Mouse (Mus musculus) kidney, embryonic 14.5 days (tissue): ENCODE measurements around the gene Pih1d1. TPM values are rescaled to one million over a fixed set of nuclear protein-coding genes. Genes with fewer than 3 reads are reported as not detected.

Experiments used
- ATAC-seq: fragments of 200-750 bp; cut with Nextera tagmentation; 2 replicates; pipeline ENCODE4 v1.8.0; 2017; ENCODE audit warnings: moderate number of reproducible peaks, mild to moderate bottlenecking, moderate TSS enrichment, moderate library complexity; ENCODE audit not compliant: low FRiP score, low TSS enrichment
- H3K27ac ChIP-seq: fragments of 300-500 bp; sonication (generic); 2 replicates; pipeline ENCODE4 v1.5.1; 2014; ENCODE audit warnings: low read depth, mild to moderate bottlenecking, low read length, moderate library complexity, mixed read lengths
- H3K27me3 ChIP-seq: fragments of 300-500 bp; sonication (generic); 2 replicates; pipeline ENCODE4 v1.6.1; 2014; ENCODE audit warnings: mild to moderate bottlenecking, low read length; ENCODE audit not compliant: control insufficient read depth, insufficient read depth
- H3K36me3 ChIP-seq: fragments of 300-500 bp; sonication (generic); 2 replicates; pipeline ENCODE4 v1.6.1; 2014; ENCODE audit warnings: low read length, mixed read lengths; ENCODE audit not compliant: control insufficient read depth, insufficient read depth
- H3K4me1 ChIP-seq: fragments of 300-500 bp; sonication (generic); 2 replicates; pipeline ENCODE4 v1.6.1; 2014; ENCODE audit warnings: low read length, mixed read lengths; ENCODE audit not compliant: control insufficient read depth, insufficient read depth
- H3K4me2 ChIP-seq: fragments of 300-500 bp; sonication (generic); replicated peaks from 2 replicates; pipeline ENCODE4 v1.6.1; 2014; ENCODE audit warnings: low read depth, mild to moderate bottlenecking, low read length
- H3K4me3 ChIP-seq: fragments of 300-500 bp; sonication (generic); 2 replicates; pipeline ENCODE4 v1.5.1; 2014; ENCODE audit warnings: mild to moderate bottlenecking, low read length
- H3K9ac ChIP-seq: fragments of 300-500 bp; sonication (generic); 2 replicates; pipeline ENCODE4 v1.6.1; 2014; ENCODE audit warnings: low read depth, mild to moderate bottlenecking, low read length, moderate library complexity
- H3K9me3 ChIP-seq: fragments of 300-500 bp; sonication (generic); 2 replicates; pipeline ENCODE4 v1.6.1; 2016; ENCODE audit warnings: low read length; ENCODE audit not compliant: control insufficient read depth
- WGBS: fragments of 180-500 bp; shearing (Covaris S2); extraction: QIAGEN DNeasy Blood & Tissue Kit; methylation state at CpG from one replicate; pipeline ENCODE4 v1.1.7; 2014; 5-methylcytosine and 5-hydroxymethylcytosine counted together
- polyA plus RNA-seq: library from polyadenylated mRNA; unstranded; fragments of >200 nt; fragmentation: Nextera tagmentation; extraction: Ambion mirVana; gene quantifications from 2 replicates; pipeline ENCODE4 v1.2.1, GENCODE M21; 2014

Pih1d1 gene
- polyA plus RNA-seq, 1 experiment from 2014 or later: 110 TPM

- peaks cover 34% of the 10 kb centered on the region for H3K27me3 ChIP-seq
- H3K27ac ChIP-seq: no peak overlapping the region
- WGBS: 92% methylated on average over 3 of the region's 3 CpGs
- no peak overlapping the region for H3K9ac ChIP-seq
- peaks cover 4% of the 10 kb centered on the region for H3K4me1 ChIP-seq
- ATAC-seq: no peak
- no peak overlapping the region for H3K4me2 ChIP-seq
- H3K4me3 ChIP-seq: no peak overlapping the region
- no peaks in the 10 kb centered on the region for H3K9me3 ChIP-seq
- H3K36me3 ChIP-seq: peaks cover 16% of the 10 kb centered on the region; the same call in 1 of the 2 replicates
Observed at GRCm38 (mm10) chr7:45160866-45161265, 6.8 kb downstream of the Pih1d1 start.

- Histone ChIP-seq H3K4me1 (peaks cover 4% of the 10 kb centered on the region), H3K27ac (no peak overlapping the region), H3K4me2 (peak overlapping the region; percentile 75), H3K27me3 (peaks cover 44% of the 10 kb centered on the region), H3K9me3 (no peaks in the 10 kb centered on the region), H3K9ac (peak overlapping the region; percentile 5; the same call in 1 of the 2 replicates), H3K36me3 (peaks cover 16% of the 10 kb centered on the region; the same call in 1 of the 2 replicates), H3K4me3 (peak overlapping the region; percentile 34)
- 4% methylated on average over 35 of the region's 35 CpGs for WGBS
- ATAC-seq: peak; percentile 92
Observed at GRCm38 (mm10) chr7:45161612-45162473, 7.7 kb downstream of the Pih1d1 start.

DNA sequence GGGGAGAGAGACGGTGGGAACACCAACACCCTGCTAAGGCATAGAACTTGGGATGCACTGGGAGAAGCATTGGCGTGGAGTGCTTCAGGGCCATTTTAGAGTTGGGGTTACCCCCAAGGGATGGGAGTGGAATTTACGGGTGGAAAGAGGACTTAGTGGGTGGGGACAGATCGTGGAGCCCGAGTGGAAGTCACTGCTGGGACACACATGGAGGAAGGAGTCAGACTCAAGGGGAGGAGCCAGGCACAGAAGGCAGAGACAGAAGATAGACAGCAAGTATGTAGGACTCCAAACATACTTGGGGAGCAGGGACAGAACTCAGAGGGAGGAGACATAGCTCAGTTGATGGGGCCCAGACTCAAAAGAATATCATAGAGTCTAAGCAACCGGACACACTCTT is 8.4 kb downstream of the Pih1d1 start:
- H3K9me3 ChIP-seq: no peaks in the 10 kb centered on the region
- peak overlapping the region; percentile 75 for H3K4me2 ChIP-seq
- peaks cover 4% of the 10 kb centered on the region for H3K4me1 ChIP-seq
- ATAC-seq: no peak; the same call in 1 of the 2 replicates
- H3K9ac ChIP-seq: no peak overlapping the region
- H3K4me3 ChIP-seq: peak overlapping the region; percentile 34
- peaks cover 50% of the 10 kb centered on the region for H3K27me3 ChIP-seq
- 27% methylated on average over 6 of the region's 6 CpGs for WGBS
- H3K36me3 ChIP-seq: peaks cover 13% of the 10 kb centered on the region; the same call in 1 of the 2 replicates
- no peak overlapping the region for H3K27ac ChIP-seq

DNA sequence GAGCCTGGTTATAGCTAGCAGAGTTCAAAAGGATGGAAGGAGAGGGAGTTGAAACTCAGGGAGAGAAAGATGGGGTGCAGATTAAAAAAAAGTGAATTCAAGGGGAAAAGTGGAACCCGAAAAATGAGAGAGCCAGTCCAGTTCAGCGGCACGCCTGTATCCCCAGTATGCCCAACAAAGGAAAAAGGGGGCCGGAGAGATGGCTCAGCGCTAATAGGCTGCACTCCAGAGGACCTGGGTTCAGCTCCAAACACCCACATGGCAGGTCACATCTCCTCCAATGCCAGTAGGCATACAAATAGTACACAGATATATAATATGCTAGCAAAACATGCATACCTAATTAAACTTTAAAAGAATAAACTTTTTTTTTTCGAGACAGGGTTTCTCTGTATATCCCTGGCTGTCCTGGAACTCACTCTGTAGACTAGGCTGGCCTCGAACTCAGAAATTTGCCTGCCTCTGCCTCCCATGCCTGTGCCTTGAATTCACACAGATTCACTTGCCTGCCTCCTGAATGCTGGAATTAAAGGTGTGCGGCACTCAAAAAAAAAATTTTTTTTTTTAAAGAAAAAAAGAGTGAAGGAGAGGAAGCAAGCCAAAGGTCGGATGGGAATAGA is 9.0 kb downstream of the Pih1d1 start:
- Histone ChIP-seq H3K27me3 (peaks cover 56% of the 10 kb centered on the region), H3K9ac (no peak overlapping the region), H3K27ac (no peak overlapping the region), H3K4me1 (peaks cover 4% of the 10 kb centered on the region), H3K36me3 (peaks cover 13% of the 10 kb centered on the region; the same call in 1 of the 2 replicates), H3K9me3 (no peaks in the 10 kb centered on the region), H3K4me2 (no peak overlapping the region), H3K4me3 (0 out of 2 replicates have a peak overlapping the region, but pooled peaks have one; percentile 44)
- 75% methylated on average over 9 of the region's 9 CpGs for WGBS
- no peak for ATAC-seq

DNA sequence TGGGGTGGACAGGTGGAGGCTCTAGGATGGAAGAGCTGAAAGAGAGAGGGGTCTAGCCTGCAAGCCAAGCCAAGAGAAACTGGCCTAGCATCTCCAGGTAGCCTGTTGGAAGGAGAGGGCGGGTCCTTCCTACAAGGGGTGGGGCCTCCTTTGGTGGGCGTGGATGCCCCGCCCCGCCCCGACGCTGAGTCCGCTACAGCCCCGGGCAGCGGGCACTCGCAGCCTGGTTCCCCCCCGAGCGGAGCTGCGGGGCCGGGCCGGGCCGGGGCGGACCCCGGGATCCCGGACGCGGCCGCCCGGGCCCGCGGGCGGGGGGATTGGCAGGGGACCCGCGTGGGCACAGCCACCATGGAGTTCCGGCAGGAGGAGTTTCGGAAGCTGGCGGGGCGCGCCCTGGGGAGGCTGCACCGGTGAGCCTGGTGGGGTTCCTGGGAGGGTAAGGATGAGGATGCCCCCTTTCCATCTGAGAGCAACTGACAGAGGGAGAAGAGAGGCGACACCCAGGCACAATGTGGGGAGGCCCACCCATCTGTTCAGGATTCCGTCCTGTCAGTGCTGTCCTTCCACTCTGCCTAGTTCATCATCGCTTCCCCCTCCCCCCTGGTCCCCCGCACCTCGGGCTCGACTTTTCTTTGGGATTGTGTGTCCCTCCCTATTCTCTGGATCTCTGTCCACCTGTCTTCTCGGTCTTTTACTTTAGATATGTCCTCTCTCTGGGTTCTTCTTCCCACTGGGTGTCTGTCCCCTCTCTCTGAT is 9.8 kb downstream of the Pih1d1 start, which contains the start of gene Slc17a7:
Gene Slc17a7, plus strand, starts transcription at position 215 of the 756 bp plus-strand sequence.
- H3K9me3 ChIP-seq: peaks cover 3% of the 10 kb centered on the region; the same call in 1 of the 2 replicates
- peaks cover 7% of the 10 kb centered on the region; the same call in 1 of the 2 replicates for H3K36me3 ChIP-seq
- WGBS: 4% methylated on average over 38 of the region's 41 CpGs
- H3K4me1 ChIP-seq: peaks cover 4% of the 10 kb centered on the region
- H3K4me3 ChIP-seq: peak within 1 kb of the TSS; percentile 44
- H3K9ac ChIP-seq: peak within 1 kb of the TSS; percentile 56
- ATAC-seq: no peak
- H3K27me3 ChIP-seq: peaks cover 64% of the 10 kb centered on the region
- H3K27ac ChIP-seq: no peak within 1 kb of the TSS
- peak within 1 kb of the TSS; percentile 64 for H3K4me2 ChIP-seq

DNA sequence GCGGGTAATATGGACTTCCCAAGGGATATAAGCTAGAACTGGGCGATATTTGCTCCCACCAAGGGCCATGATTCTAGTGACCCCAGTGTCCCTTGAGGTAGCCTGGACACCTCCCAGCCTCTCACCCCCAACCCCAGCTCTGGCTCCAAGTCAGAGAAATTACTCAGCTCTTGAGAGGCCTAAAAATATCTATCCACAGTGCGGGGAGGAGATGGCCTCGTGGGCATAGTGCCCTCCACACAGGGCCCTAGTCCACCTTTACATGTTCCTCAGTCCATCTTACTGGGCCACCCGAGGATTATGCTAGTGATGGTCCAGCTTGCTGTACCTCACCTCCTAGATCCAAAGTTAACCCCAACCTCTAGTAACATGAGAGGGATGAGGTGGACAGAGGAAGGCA is 10.7 kb downstream of the Pih1d1 start:
- H3K9me3 ChIP-seq: peaks cover 12% of the 10 kb centered on the region
- H3K4me1 ChIP-seq: peaks cover 4% of the 10 kb centered on the region
- no peak overlapping the region for H3K4me3 ChIP-seq
- H3K9ac ChIP-seq: no peak overlapping the region
- H3K36me3 ChIP-seq: peaks cover 4% of the 10 kb centered on the region; the same call in 1 of the 2 replicates
- WGBS: 68% methylated on average over 5 of the region's 5 CpGs
- peaks cover 71% of the 10 kb centered on the region for H3K27me3 ChIP-seq
- H3K4me2 ChIP-seq: no peak overlapping the region
- no peak for ATAC-seq
- H3K27ac ChIP-seq: no peak overlapping the region

DNA sequence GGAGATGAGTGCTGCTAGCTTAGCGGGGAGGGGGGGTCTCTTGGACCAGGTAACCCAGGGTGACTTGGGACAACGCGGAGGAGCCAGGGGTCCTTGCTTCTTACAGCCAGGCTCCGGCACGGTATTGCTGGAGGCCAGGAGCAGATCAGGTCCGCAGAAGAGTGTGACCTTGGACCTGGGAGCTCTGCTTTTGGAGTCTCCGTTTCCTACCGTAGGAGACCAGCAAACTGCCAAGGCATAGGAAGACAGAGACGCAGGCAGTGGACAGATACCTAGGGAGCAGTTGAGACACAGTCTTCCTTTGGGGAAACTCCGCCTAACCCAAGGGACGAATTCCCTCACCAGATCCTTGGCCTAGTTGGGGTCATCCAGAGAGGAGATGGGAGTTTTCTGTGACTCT is 11.6 kb downstream of the Pih1d1 start:
- Histone ChIP-seq H3K9ac (no peak overlapping the region), H3K36me3 (peaks cover 2% of the 10 kb centered on the region; the same call in 1 of the 2 replicates), H3K4me1 (peaks cover 4% of the 10 kb centered on the region), H3K4me2 (no peak overlapping the region), H3K27me3 (peaks cover 71% of the 10 kb centered on the region), H3K27ac (no peak overlapping the region), H3K9me3 (peaks cover 20% of the 10 kb centered on the region), H3K4me3 (no peak overlapping the region)
- 43% methylated on average over 11 of the region's 11 CpGs for WGBS
- ATAC-seq: no peak

- H3K36me3 ChIP-seq: no peaks in the 10 kb centered on the region
- H3K27ac ChIP-seq: no peak overlapping the region
- no peak overlapping the region for H3K9ac ChIP-seq
- ATAC-seq: no peak
- H3K4me2 ChIP-seq: no peak overlapping the region
- H3K4me3 ChIP-seq: no peak overlapping the region
- H3K9me3 ChIP-seq: peaks cover 20% of the 10 kb centered on the region
- H3K4me1 ChIP-seq: peaks cover 4% of the 10 kb centered on the region; the same call in 1 of the 2 replicates
- peaks cover 72% of the 10 kb centered on the region for H3K27me3 ChIP-seq
- WGBS: 22% methylated on average over 7 of the region's 10 CpGs
Observed at GRCm38 (mm10) chr7:45166950-45167401, 12.9 kb downstream of the Pih1d1 start.
